Mouse (Mus musculus) neural tube, embryonic 13.5 days (tissue): ENCODE results near the gene Slc2a5. TPM values are rescaled to one million over a fixed set of nuclear protein-coding genes. Genes with fewer than 3 reads are reported as not detected.

ENCODE experiments used
- ATAC-seq: fragments of 200-750 bp; cut with Nextera tagmentation; 2 replicates; pipeline ENCODE4 v1.8.0; 2017; ENCODE audit warnings: low read depth, mild to moderate bottlenecking, moderate TSS enrichment, moderate library complexity
- H3K27ac ChIP-seq: fragments of 300-500 bp; sonication (generic); replicated peaks from 2 replicates; pipeline ENCODE4 v1.5.1; 2015; ENCODE audit warnings: moderate library complexity, mild to moderate bottlenecking, inconsistent platforms
- H3K27me3 ChIP-seq: fragments of 300-500 bp; sonication (generic); 2 replicates; pipeline ENCODE4 v1.6.1; 2015; ENCODE audit warnings: mild to moderate bottlenecking, inconsistent platforms
- H3K36me3 ChIP-seq: fragments of 300-500 bp; sonication (generic); 2 replicates; pipeline ENCODE4 v1.6.1; 2015; ENCODE audit warnings: mild to moderate bottlenecking, inconsistent platforms
- H3K4me1 ChIP-seq: fragments of 300-500 bp; sonication (generic); replicated peaks from 2 replicates; pipeline ENCODE4 v1.6.1; 2015; ENCODE audit warnings: inconsistent platforms
- H3K4me2 ChIP-seq: fragments of 300-500 bp; sonication (generic); 2 replicates; pipeline ENCODE4 v1.6.1; 2015; ENCODE audit warnings: inconsistent platforms, mild to moderate bottlenecking, moderate library complexity
- H3K4me3 ChIP-seq: fragments of 300-500 bp; sonication (generic); 2 replicates; pipeline ENCODE4 v1.5.1; 2015; ENCODE audit warnings: mild to moderate bottlenecking, inconsistent platforms
- H3K9ac ChIP-seq: fragments of 300-500 bp; sonication (generic); 2 replicates; pipeline ENCODE4 v1.6.1; 2015; ENCODE audit warnings: moderate library complexity, mild to moderate bottlenecking, inconsistent platforms
- H3K9me3 ChIP-seq: fragments of 300-500 bp; sonication (generic); 2 replicates; pipeline ENCODE4 v1.6.1; 2016; ENCODE audit warnings: inconsistent platforms
- WGBS: fragments of 180-500 bp; shearing (Covaris S2); methylation state at CpG from one replicate; pipeline ENCODE4 v1.1.7; 2015; 5-methylcytosine and 5-hydroxymethylcytosine counted together
- polyA plus RNA-seq: library from polyadenylated mRNA; unstranded; fragments of >200 nt; fragmentation: Nextera tagmentation; extraction: Ambion mirVana; gene quantifications from 2 replicates; pipeline ENCODE4 v1.2.1, GENCODE M21; 2015

Gene Slc2a5
- polyA plus RNA-seq, 1 experiment from 2014 or later = 2.5 TPM

DNA sequence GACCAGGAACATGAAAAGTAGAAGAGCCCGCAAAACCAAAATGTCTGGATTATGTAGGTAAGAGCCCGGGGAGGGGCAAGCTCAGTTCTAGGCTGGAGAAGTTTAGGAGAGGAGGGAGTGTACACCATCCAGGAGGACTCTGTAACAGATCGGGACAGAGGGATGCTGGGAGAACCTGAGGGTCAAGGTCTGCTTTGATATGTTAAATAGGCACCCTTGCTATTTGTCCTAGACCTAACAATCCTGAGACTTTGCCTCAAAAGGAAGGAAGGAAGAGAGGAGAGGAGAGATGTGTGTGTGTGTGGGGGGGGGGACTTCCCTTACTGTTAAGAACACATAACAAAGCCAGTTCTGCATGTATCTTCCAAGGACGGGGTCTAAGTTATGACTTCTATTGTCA lies 36.2 kb downstream of the Slc2a5 start:
- 89% methylated on average over 4 of the region's 4 CpGs for WGBS
- H3K4me1 ChIP-seq = no peaks in the 10 kb centered on the region
- no peak for ATAC-seq

DNA sequence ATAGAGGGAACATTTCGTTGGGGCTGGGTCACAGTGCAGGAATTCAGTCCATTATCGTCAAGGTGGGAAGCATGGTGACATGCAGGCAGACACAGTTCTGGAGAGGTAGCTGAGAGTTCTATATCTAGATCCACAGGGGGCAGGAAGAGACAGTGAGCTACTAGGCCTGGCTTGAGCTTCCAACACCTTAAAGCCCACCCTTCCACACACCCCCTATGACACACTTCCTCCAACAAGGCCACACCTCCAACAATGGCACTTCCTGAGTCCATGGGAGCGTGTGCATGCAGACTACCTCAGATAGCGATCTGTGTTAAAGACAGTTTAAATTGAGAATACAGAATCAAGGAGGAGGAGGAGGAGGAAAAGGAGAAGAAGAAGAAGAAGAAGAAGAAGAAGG lies 36.6 kb downstream of the Slc2a5 start:
- H3K4me1 ChIP-seq = no peaks in the 10 kb centered on the region
- WGBS = 91% methylated on average over 3 of the region's 4 CpGs
- no peak overlapping the region for H3K9ac ChIP-seq
- H3K27me3 ChIP-seq = no peaks in the 10 kb centered on the region
- no peak overlapping the region for H3K4me2 ChIP-seq
- H3K27ac ChIP-seq = no peak overlapping the region
- ATAC-seq = no peak
- no peaks in the 10 kb centered on the region for H3K9me3 ChIP-seq
- H3K4me3 ChIP-seq = no peak overlapping the region
- H3K36me3 ChIP-seq = no peaks in the 10 kb centered on the region

More for the DNA sequence above, 36.2 kb downstream of the Slc2a5 start:
- Histone ChIP-seq H3K9me3 (no peaks in the 10 kb centered on the region), H3K4me3 (no peak overlapping the region), H3K4me2 (no peak overlapping the region), H3K27ac (no peak overlapping the region), H3K9ac (no peak overlapping the region), H3K27me3 (no peaks in the 10 kb centered on the region), H3K36me3 (no peaks in the 10 kb centered on the region)

DNA sequence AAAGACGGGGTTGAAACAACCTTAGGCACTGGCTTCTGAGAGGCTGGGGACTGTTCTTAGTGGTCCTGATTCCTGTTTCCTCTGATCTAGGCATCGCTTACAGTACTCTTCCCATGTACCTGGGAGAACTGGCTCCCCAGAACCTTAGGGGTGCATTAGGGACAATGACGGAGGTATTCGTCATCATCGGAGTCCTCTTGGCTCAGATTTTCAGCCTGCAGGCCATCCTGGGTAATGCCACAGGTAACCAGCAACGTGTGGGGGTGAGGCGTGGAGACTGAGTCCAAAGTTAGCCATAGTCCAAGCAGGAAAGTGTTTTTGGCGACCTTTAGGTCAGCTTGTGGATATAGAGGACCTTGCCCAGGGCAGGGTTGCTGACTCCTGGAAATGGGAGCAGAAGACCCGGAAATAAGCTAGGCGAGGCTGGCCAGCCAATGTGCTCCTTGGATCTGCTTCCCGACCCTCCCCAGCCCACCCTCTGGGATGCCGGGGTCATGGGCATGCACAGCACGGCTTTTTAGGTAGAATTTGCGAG lies 38.3 kb downstream of the Slc2a5 start:
- Histone ChIP-seq H3K36me3 (no peaks in the 10 kb centered on the region), H3K4me2 (no peak overlapping the region), H3K9me3 (no peaks in the 10 kb centered on the region), H3K27me3 (no peaks in the 10 kb centered on the region), H3K4me3 (no peak overlapping the region), H3K9ac (no peak overlapping the region), H3K4me1 (no peaks in the 10 kb centered on the region), H3K27ac (no peak overlapping the region)
- WGBS = 75% methylated on average over 14 of the region's 14 CpGs
- no peak for ATAC-seq

DNA sequence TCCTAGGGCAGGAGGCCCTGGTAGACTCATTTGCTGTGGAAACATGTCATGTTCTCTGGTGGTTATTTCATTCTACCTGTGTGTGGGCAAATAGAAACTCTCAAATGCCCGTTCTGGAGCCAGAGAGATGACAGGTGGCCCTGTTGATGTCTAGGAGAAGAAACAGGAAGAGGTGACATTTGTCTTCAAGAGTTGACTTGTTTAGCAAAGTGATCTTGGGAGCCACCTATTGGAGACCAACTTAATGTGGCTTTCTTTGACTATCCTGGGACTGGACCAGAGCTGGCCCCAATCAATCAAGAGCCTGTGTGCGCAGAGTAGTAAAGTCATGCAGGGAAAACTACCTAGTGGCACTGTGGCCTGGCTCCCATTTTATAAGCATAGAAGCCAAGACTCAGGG lies 40.4 kb downstream of the Slc2a5 start:
- Histone ChIP-seq H3K9ac (no peak overlapping the region), H3K9me3 (peaks cover 9% of the 10 kb centered on the region; the same call in 1 of the 2 replicates), H3K27me3 (no peaks in the 10 kb centered on the region), H3K4me1 (no peaks in the 10 kb centered on the region), H3K4me2 (no peak overlapping the region), H3K27ac (no peak overlapping the region), H3K36me3 (no peaks in the 10 kb centered on the region), H3K4me3 (no peak overlapping the region)
- WGBS = 86% methylated on average over 2 of the region's 2 CpGs
- ATAC-seq = no peak

DNA sequence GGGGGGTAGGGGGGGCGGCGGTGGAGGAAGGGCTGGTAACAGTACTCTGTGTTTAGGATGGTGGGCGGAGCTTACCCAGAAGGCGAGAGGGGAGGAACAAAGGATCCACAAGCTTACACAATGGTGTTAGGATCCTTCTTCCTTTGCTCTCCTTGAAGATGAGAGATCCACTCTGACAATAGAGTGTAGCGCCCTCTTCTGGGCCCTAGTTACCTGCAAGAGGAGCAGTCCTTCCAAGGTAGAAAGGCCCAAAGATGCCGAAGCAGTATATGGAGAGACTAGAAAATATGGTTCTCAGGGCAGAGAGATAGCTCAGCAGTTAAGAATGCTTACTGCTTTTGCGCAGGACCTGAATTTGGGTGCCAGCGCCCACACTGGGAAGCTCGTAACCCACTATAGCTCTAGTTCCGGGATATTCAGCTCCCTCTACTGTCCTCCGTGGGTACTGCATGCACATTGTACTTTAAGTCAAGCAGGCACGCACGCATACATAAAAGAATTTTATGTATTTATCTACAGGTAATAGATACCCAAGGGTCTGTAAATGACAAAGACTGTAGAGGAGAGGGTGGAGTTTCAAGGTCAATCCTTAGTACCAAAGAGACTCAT lies 43.6 kb downstream of the Slc2a5 start:
- H3K4me2 ChIP-seq = no peak overlapping the region
- 73% methylated on average over 13 of the region's 13 CpGs for WGBS
- no peak overlapping the region for H3K9ac ChIP-seq
- no peaks in the 10 kb centered on the region for H3K27me3 ChIP-seq
- H3K4me3 ChIP-seq = no peak overlapping the region
- H3K9me3 ChIP-seq = peaks cover 9% of the 10 kb centered on the region; the same call in 1 of the 2 replicates
- ATAC-seq = no peak
- H3K36me3 ChIP-seq = no peaks in the 10 kb centered on the region
- no peak overlapping the region for H3K27ac ChIP-seq
- H3K4me1 ChIP-seq = no peaks in the 10 kb centered on the region

DNA sequence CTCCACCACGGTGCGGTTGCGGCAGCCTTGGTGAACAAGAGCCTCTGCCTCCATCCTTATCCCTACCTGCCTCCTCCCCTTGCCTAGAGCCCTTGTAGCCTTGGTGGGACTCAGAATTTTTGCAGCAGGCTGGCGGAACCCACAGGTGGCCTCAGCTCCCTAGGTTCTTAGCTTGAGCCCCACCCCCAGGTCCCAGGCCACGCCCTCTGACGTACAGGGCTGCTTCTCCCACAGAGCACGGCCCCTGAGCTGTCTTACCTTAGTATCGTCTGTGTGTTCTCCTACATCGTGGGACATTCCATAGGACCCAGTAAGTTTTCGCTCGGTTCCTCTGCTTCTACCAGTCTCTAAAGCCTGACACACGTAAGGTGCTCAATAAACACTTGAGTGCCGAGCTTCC lies 45.8 kb downstream of the Slc2a5 start:
- H3K9me3 ChIP-seq = peaks cover 9% of the 10 kb centered on the region; the same call in 1 of the 2 replicates
- no peak for ATAC-seq
- no peaks in the 10 kb centered on the region for H3K36me3 ChIP-seq
- H3K27me3 ChIP-seq = no peaks in the 10 kb centered on the region
- H3K4me1 ChIP-seq = no peaks in the 10 kb centered on the region
- H3K4me2 ChIP-seq = no peak overlapping the region
- no peak overlapping the region for H3K27ac ChIP-seq
- H3K4me3 ChIP-seq = no peak overlapping the region
- H3K9ac ChIP-seq = no peak overlapping the region
- WGBS = 39% methylated on average over 13 of the region's 13 CpGs

DNA sequence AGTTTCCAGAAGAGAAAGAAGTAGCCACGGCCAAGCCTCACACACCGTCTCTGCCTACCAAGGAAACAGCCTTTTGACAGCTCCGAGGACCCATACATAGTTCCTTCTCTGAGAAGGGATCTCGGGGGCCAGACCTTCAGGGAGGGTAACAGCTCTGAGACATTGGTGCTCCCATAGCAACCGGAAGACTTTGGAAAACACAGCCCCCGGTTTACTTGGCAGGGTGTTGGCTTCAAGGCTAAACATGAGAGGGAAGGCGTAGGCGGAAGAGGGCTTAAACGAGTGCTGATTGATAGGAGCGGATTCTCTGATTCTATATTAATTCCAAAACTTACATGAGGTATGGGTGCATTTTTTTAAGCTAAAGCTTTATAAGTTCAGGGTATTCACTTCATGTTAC lies 49.3 kb downstream of the Slc2a5 start:
- Histone ChIP-seq H3K4me1 (no peaks in the 10 kb centered on the region), H3K9me3 (0 out of 2 replicates have a peak, but pooled peaks cover 8% of the 10 kb centered on the region), H3K36me3 (no peaks in the 10 kb centered on the region), H3K27ac (no peak overlapping the region), H3K9ac (no peak overlapping the region), H3K27me3 (no peaks in the 10 kb centered on the region), H3K4me3 (no peak overlapping the region), H3K4me2 (no peak overlapping the region)
- no peak for ATAC-seq
- 78% methylated on average over 10 of the region's 10 CpGs for WGBS

DNA sequence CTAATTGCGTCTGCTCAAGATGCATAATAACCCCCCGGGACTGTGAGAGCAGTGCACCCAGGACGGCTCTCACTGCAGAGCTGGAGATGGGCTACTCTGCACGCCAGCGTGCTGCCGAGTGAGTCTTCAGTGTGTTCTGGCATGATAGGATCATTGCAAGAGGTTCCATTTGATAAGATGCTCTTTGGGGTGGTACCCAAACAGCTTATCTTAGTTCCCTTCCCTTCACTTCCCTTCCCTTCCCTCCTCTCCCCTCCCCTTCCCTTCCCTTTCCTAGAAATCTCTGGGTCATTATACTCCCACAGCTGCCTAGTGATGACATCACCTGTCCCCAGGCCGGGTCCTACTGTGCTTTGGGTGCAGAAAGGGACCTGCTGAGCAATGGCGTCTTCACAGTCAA lies 53.0 kb downstream of the Slc2a5 start:
- no peak for ATAC-seq
- Histone ChIP-seq H3K9me3 (no peaks in the 10 kb centered on the region), H3K4me2 (no peak overlapping the region), H3K4me3 (no peak overlapping the region), H3K27me3 (no peaks in the 10 kb centered on the region), H3K27ac (no peak overlapping the region), H3K36me3 (no peaks in the 10 kb centered on the region), H3K9ac (no peak overlapping the region), H3K4me1 (no peaks in the 10 kb centered on the region)
- 73% methylated on average over 8 of the region's 8 CpGs for WGBS

DNA sequence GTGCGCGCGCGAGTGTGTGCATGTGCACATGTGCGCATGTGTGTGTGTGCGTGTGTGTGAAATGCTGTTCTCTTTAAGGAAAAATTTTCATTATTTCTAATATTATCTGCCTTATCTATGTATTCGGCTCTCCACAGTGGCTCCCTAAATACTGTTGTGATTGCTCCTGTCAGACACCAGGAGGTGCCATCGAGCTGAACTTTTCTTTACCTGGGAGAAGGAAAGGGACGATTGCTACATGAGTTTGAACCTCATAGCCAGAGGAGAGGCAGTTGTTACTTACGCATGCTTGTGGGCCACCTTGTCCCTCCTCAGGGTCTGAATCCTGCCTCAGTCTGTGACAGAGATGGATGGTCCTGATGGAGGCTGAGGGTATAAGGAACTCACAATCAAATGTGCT lies 54.2 kb downstream of the Slc2a5 start:
- ATAC-seq = peak; percentile 40; the same call in 1 of the 2 replicates

DNA sequence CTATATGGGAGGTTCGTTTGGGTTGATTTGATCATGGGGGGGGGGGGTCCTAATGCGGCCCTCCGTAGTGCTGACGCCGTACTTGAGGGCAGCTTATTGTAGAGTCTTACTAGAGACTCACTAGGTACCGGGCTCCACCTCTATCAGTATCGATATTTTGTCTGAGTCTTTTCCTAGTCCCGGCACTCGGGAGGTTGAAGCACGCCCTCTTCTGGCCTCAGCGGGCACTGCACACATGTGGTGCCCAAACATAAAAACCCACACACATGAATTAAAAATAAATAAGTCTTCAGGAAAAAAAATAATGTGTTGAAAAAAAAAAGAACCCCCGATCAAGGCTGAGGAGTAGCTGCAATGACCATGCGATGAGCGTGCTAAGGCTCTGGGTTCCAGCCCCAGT lies 54.9 kb downstream of the Slc2a5 start:
- no peaks in the 10 kb centered on the region for H3K27me3 ChIP-seq
- WGBS = 96% methylated on average over 14 of the region's 14 CpGs
- H3K27ac ChIP-seq = no peak overlapping the region
- no peak overlapping the region for H3K4me2 ChIP-seq
- no peaks in the 10 kb centered on the region for H3K4me1 ChIP-seq
- no peak overlapping the region for H3K9ac ChIP-seq
- no peaks in the 10 kb centered on the region for H3K9me3 ChIP-seq
- no peak overlapping the region for H3K4me3 ChIP-seq
- no peak for ATAC-seq
- H3K36me3 ChIP-seq = no peaks in the 10 kb centered on the region

More for the DNA sequence above, 54.2 kb downstream of the Slc2a5 start:
- H3K4me1 ChIP-seq = no peaks in the 10 kb centered on the region
- H3K9me3 ChIP-seq = no peaks in the 10 kb centered on the region
- no peaks in the 10 kb centered on the region for H3K36me3 ChIP-seq
- 67% methylated on average over 10 of the region's 10 CpGs for WGBS
- H3K27me3 ChIP-seq = no peaks in the 10 kb centered on the region
- no peak overlapping the region for H3K27ac ChIP-seq
- no peak overlapping the region for H3K4me3 ChIP-seq
- no peak overlapping the region for H3K4me2 ChIP-seq
- H3K9ac ChIP-seq = no peak overlapping the region

DNA sequence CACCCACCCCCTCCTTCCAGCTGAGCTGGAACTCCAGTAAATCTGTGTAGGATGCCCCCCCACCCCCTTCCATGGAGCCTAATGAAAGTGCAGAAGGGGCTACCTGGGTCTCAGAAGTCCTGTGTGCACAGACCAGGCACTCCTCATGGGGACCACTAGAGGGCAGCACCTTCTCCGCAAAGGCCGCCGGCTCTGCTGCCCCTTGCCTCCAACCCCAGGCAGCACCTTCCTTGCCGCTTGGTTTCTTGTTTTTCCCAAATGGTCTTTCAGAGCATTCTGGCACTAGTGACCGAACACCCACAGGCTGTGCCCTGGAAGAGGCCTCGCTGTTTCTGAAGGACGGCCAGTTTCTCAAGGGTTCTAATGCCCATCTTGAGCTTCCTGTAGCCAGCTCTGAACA lies 57.5 kb downstream of the Slc2a5 start:
- 11% methylated on average over 7 of the region's 7 CpGs for WGBS
- Histone ChIP-seq H3K4me3 (no peak overlapping the region), H3K27me3 (no peaks in the 10 kb centered on the region), H3K4me2 (peak overlapping the region; percentile 27; the same call in 1 of the 2 replicates), H3K9me3 (no peaks in the 10 kb centered on the region), H3K9ac (no peak overlapping the region), H3K27ac (no peak overlapping the region), H3K4me1 (no peaks in the 10 kb centered on the region), H3K36me3 (no peaks in the 10 kb centered on the region)
- no peak for ATAC-seq

DNA sequence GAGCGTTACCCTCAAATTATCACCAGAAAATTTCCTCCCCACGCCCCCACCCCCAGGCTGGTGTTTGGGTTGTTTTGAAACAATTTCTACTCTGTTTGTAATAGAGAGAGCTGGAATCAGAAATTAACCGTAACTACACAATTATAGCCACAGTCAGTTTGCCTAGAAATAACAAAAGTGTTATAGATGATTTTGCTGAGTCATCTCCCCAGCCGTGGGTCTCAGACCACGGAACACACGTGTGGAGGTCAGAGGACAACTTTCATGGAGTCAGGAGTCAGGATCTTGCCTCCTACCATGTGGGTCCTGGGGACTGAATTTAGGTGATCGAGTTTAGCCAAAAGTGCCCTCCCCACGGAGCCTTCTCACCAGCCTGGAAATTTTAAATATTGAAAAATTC lies 58.0 kb downstream of the Slc2a5 start:
- no peaks in the 10 kb centered on the region for H3K36me3 ChIP-seq
- WGBS = 73% methylated on average over 8 of the region's 8 CpGs
- no peak for ATAC-seq

DNA sequence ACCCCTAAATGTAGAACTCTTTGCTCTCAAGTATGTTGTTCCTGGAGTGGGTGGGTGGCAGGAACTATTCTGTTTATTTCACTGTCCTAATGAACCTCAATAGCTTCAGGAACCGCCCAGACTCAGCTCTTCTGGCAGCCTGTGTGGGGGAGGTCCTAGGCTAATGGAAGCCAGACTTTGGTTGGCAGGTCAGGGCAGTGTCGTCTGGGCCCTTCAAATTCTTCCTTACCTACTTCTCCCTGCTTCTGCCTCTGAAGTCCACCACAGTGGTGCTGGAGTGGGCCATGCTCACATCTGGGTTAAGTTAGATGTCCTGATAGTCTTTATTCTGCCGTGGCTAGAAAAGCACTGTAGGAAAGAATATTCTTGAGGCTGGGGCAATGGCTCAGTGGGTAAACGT lies 59.0 kb downstream of the Slc2a5 start:
- Histone ChIP-seq H3K36me3 (no peaks in the 10 kb centered on the region), H3K4me2 (no peak overlapping the region), H3K9ac (no peak overlapping the region), H3K9me3 (peaks cover 4% of the 10 kb centered on the region; the same call in 1 of the 2 replicates), H3K4me1 (no peaks in the 10 kb centered on the region), H3K27ac (no peak overlapping the region), H3K4me3 (no peak overlapping the region), H3K27me3 (no peaks in the 10 kb centered on the region)
- no peak for ATAC-seq
- 56% methylated on average over 4 of the region's 4 CpGs for WGBS

More for the DNA sequence above, 58.0 kb downstream of the Slc2a5 start:
- no peak overlapping the region for H3K4me3 ChIP-seq
- no peaks in the 10 kb centered on the region for H3K27me3 ChIP-seq
- no peak overlapping the region for H3K27ac ChIP-seq
- H3K4me1 ChIP-seq = no peaks in the 10 kb centered on the region
- H3K4me2 ChIP-seq = no peak overlapping the region
- no peak overlapping the region for H3K9ac ChIP-seq
- no peaks in the 10 kb centered on the region for H3K9me3 ChIP-seq
